Mouse (Mus musculus) myocyte (in vitro differentiated cells): ENCODE data around the gene Il17c.

Experiments
- E2F4 ChIP-seq: IDR thresholded peaks from one replicate; pipeline ENCODE4 v1.6.1; 2011; ENCODE audit warnings: mild to moderate bottlenecking, control low read depth, moderate library complexity; ENCODE audit not compliant: insufficient read depth
- POLR2A ChIP-seq: IDR thresholded peaks from one replicate; pipeline ENCODE4 v1.6.1; 2011; ENCODE audit warnings: low read depth, mild to moderate bottlenecking, control low read depth, moderate library complexity; ENCODE audit not compliant: insufficient read length

- TF ChIP-seq POLR2A (no peak), E2F4 (no peak)
Measured at GRCm38 (mm10) chr8:122457171-122457570, 35.4 kb downstream of the Il17c start.
